Mouse (Mus musculus): Measurements from ENCODE around the gene Ptk6. TPM values are rescaled to one million over a fixed set of nuclear protein-coding genes. Genes with fewer than 3 reads are reported as not detected.
A peak's percentile ranks its signal among the peaks of the same experiment; 100 is the strongest.

The Ptk6 gene
- 0.15 and 0.27 TPM in 2 replicates for polyA plus RNA-seq (2015; fragmentation: Nextera tagmentation; extraction: Ambion mirVana)

DNA sequence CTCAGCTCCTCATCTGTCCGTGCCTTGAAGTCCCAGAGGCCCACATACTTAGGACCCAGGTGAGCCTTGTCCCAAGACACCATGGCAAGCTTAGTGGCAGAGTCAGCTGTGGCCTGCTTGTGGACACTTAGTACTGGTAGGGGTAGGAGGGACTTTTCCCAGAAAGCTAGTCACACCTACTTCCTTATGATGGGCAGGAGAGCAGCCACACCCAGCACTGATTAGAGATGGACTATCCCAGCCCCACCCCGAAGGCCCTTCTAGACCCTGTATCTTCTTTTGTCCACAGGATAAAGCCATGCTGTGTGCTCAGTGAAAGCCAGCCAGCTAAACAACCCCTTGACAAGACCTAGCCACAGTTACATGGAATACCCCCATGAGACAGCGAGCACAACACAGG lies at the start of gene Ptk6:
Ptk6 (minus strand) TSS at position 368 of the 400 bp plus-strand sequence.
- Histone ChIP-seq H3K27ac (ENCODE audit: low read length) (no peak within 1 kb of the TSS), H3K4me3 (ENCODE audit: low read depth, low read length) (no peak within 1 kb of the TSS), H3K9me3 (replicated peaks; ENCODE audit: control insufficient read depth, low read length) (no peaks in the 10 kb centered on the region), H3K4me2 (ENCODE audit: low read depth, low read length) (no peak within 1 kb of the TSS), H3K27me3 (ENCODE audit: control insufficient read depth, insufficient read depth, low read depth, low read length) (no peaks in the 10 kb centered on the region; the same call in 1 of the 2 replicates), H3K9ac (ENCODE audit: low read depth, low read length) (no peak within 1 kb of the TSS), H3K36me3 (ENCODE audit: control insufficient read depth, insufficient read depth) (no peaks in the 10 kb centered on the region), H3K4me1 (ENCODE audit: control insufficient read depth, low read depth, low read length) (peaks cover 36% of the 10 kb centered on the region)
- WGBS (ENCODE audit: insufficient replicate concordance) = 80% methylated on average over 3 of the region's 3 CpGs
- no peak for ATAC-seq (ENCODE audit: low read depth)

DNA sequence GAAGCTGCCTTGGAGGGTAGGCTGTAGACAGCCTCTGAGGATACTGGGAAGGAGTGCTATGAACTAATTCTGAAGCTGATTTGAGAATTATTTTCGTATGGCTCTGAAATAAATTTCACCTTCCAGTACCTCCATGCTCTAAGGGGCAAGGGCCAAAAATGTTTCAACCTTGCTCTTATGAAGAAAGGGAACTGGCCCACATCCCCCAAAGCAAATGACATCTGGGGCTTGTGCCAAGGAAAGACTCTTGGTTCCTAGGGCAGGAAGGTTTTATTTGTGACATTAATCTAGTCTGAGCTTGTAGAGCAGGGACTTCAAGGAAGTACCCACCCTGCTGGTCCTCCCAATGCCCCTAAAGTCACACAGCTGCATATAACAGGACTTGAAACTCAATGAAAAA lies 49.3 kb upstream of the Ptk6 start:
- WGBS (ENCODE audit: insufficient replicate concordance) = 48% methylated on average over 1 of the region's 1 CpGs
- H3K9ac ChIP-seq (ENCODE audit: low read depth, low read length) = no peak overlapping the region
- no peak overlapping the region for H3K27ac ChIP-seq (ENCODE audit: low read length)
- H3K4me3 ChIP-seq (ENCODE audit: low read depth, low read length) = no peak overlapping the region
- H3K9me3 ChIP-seq (replicated peaks; ENCODE audit: control insufficient read depth, low read length) = no peaks in the 10 kb centered on the region
- peaks cover 3% of the 10 kb centered on the region for H3K4me1 ChIP-seq (ENCODE audit: control insufficient read depth, low read depth, low read length)
- H3K36me3 ChIP-seq (ENCODE audit: control insufficient read depth, insufficient read depth) = peaks cover 39% of the 10 kb centered on the region
- ATAC-seq (ENCODE audit: low read depth) = no peak
- no peaks in the 10 kb centered on the region for H3K27me3 ChIP-seq (ENCODE audit: control insufficient read depth, insufficient read depth, low read depth, low read length)
- no peak overlapping the region for H3K4me2 ChIP-seq (ENCODE audit: low read depth, low read length)

DNA sequence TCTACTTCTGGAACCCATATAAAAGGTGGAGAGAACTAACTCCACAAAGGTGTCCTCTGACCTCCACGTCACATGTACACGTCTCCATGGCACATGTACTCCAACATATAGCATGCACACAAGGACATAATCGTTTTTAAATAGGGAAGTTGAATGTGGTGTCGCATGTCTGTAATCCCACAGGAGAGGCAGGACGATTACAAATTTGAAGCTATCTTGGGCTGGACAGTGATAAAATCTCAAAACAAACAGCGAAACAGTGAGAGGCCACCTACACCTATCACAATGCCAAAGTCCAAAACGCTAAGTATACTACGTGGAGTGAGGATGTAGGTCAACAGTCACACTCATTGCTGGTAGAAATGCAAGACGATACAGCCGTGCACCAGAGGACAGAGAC lies 46.6 kb upstream of the Ptk6 start:
- H3K4me3 ChIP-seq (ENCODE audit: low read depth, low read length) = no peak overlapping the region
- no peaks in the 10 kb centered on the region for H3K9me3 ChIP-seq (replicated peaks; ENCODE audit: control insufficient read depth, low read length)
- H3K9ac ChIP-seq (ENCODE audit: low read depth, low read length) = no peak overlapping the region
- WGBS (ENCODE audit: insufficient replicate concordance) = 61% methylated on average over 10 of the region's 10 CpGs
- H3K27me3 ChIP-seq (ENCODE audit: control insufficient read depth, insufficient read depth, low read depth, low read length) = no peaks in the 10 kb centered on the region
- peak; percentile 78 for ATAC-seq (ENCODE audit: low read depth)
- peaks cover 4% of the 10 kb centered on the region for H3K4me1 ChIP-seq (ENCODE audit: control insufficient read depth, low read depth, low read length)
- no peak overlapping the region for H3K4me2 ChIP-seq (ENCODE audit: low read depth, low read length)
- peak overlapping the region; percentile 66 for H3K27ac ChIP-seq (ENCODE audit: low read length)
- H3K36me3 ChIP-seq (ENCODE audit: control insufficient read depth, insufficient read depth) = peaks cover 17% of the 10 kb centered on the region

DNA sequence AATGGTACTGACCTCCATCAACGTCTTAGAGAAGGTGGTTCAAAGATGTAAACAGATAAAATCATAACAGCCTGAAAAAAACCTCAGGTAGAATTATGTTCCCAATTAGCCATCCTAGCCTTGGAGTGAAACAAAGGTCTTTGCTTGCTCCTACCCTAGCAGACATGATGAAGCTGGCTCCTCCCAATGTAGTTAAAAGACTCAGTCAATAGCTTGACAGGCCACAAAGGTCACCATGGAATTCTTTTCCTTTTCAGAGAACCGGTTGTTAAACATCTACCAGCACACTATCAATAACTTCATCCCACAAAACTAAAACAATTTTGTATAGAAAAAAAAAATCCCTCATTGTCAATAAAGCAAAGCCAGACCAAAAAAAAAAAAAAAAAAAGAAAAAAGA lies 42.4 kb upstream of the Ptk6 start:
- no peak overlapping the region for H3K4me2 ChIP-seq (ENCODE audit: low read depth, low read length)
- no peak overlapping the region for H3K4me3 ChIP-seq (ENCODE audit: low read depth, low read length)
- peaks cover 16% of the 10 kb centered on the region for H3K4me1 ChIP-seq (ENCODE audit: control insufficient read depth, low read depth, low read length)
- WGBS (ENCODE audit: insufficient replicate concordance) = 47% methylated on average over 2 of the region's 2 CpGs
- H3K27me3 ChIP-seq (ENCODE audit: control insufficient read depth, insufficient read depth, low read depth, low read length) = no peaks in the 10 kb centered on the region
- H3K27ac ChIP-seq (ENCODE audit: low read length) = 0 out of 2 replicates have a peak overlapping the region, but pooled peaks have one; percentile 10
- no peak for ATAC-seq (ENCODE audit: low read depth)
- H3K36me3 ChIP-seq (ENCODE audit: control insufficient read depth, insufficient read depth) = peaks cover 2% of the 10 kb centered on the region; the same call in 1 of the 2 replicates
- no peak overlapping the region for H3K9ac ChIP-seq (ENCODE audit: low read depth, low read length)
- H3K9me3 ChIP-seq (replicated peaks; ENCODE audit: control insufficient read depth, low read length) = no peaks in the 10 kb centered on the region

DNA sequence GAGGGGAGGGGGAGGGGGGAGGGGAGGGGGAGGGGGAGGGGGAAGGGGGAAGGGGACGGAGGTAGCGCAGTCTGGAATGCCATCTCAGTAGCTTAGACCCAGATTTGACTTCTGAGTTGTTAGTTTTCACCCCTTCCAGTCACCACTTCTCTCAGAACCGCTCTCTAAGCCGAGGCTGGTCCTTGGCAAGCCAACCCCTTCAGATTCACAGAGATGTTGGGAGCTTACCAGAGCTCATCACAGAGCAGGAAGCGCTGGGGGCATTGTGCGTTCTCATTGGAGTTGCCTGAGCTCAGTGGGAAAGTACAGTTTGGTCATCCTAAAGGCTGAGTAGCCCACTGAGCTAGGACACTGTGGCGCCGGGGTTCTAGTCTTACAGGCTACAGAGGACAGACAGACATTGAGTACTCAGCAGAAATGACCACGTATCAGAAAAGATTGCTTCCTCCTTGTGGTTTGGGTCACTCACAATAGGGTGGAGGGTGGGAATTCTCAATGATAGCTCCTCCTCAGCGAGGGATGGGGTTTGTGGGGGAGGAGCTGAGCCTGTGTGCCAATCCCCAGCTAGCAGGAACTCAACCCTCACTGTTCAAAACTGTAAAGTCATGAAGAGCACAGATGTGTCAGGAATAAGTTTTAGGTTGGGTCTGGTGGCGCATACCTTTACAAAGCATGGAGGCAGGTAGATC lies 41.3 kb upstream of the Ptk6 start:
- ATAC-seq (ENCODE audit: low read depth) = peak; percentile 55
- peak overlapping the region; percentile 18; the same call in 1 of the 2 replicates for H3K4me2 ChIP-seq (ENCODE audit: low read depth, low read length)
- 0 out of 2 replicates have a peak overlapping the region, but pooled peaks have one; percentile 10 for H3K27ac ChIP-seq (ENCODE audit: low read length)
- WGBS (ENCODE audit: insufficient replicate concordance) = 15% methylated on average over 10 of the region's 11 CpGs
- H3K4me3 ChIP-seq (ENCODE audit: low read depth, low read length) = no peak overlapping the region
- no peaks in the 10 kb centered on the region for H3K9me3 ChIP-seq (replicated peaks; ENCODE audit: control insufficient read depth, low read length)
- peaks cover 2% of the 10 kb centered on the region; the same call in 1 of the 2 replicates for H3K36me3 ChIP-seq (ENCODE audit: control insufficient read depth, insufficient read depth)
- no peaks in the 10 kb centered on the region for H3K27me3 ChIP-seq (ENCODE audit: control insufficient read depth, insufficient read depth, low read depth, low read length)
- H3K4me1 ChIP-seq (ENCODE audit: control insufficient read depth, low read depth, low read length) = peaks cover 21% of the 10 kb centered on the region
- H3K9ac ChIP-seq (ENCODE audit: low read depth, low read length) = no peak overlapping the region

DNA sequence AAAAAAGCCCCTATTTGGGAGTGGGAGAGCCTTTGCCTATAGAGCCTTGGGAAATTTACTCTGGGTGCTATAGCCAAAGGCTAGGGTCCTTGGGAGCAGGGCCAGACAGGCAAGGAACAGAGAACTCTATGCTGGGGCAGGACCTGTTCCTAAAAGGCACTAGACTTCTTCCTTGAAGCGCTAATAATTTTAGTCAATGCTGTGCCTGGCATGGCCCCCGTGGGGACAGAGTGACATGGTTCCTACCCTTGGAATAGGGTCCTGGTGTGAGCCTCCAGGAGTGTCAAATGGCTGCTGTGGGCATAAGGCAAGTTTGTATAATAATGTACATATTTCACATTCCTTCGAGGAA lies 39.7 kb upstream of the Ptk6 start:
- Histone ChIP-seq H3K27me3 (ENCODE audit: control insufficient read depth, insufficient read depth, low read depth, low read length) (no peaks in the 10 kb centered on the region), H3K27ac (ENCODE audit: low read length) (no peak overlapping the region), H3K9ac (ENCODE audit: low read depth, low read length) (peak overlapping the region; percentile 76), H3K9me3 (replicated peaks; ENCODE audit: control insufficient read depth, low read length) (no peaks in the 10 kb centered on the region), H3K4me2 (ENCODE audit: low read depth, low read length) (peak overlapping the region; percentile 75), H3K36me3 (ENCODE audit: control insufficient read depth, insufficient read depth) (peaks cover 6% of the 10 kb centered on the region), H3K4me1 (ENCODE audit: control insufficient read depth, low read depth, low read length) (peaks cover 21% of the 10 kb centered on the region), H3K4me3 (ENCODE audit: low read depth, low read length) (peak overlapping the region; percentile 63)
- ATAC-seq (ENCODE audit: low read depth) = no peak
- 59% methylated on average over 3 of the region's 3 CpGs for WGBS (ENCODE audit: insufficient replicate concordance)

DNA sequence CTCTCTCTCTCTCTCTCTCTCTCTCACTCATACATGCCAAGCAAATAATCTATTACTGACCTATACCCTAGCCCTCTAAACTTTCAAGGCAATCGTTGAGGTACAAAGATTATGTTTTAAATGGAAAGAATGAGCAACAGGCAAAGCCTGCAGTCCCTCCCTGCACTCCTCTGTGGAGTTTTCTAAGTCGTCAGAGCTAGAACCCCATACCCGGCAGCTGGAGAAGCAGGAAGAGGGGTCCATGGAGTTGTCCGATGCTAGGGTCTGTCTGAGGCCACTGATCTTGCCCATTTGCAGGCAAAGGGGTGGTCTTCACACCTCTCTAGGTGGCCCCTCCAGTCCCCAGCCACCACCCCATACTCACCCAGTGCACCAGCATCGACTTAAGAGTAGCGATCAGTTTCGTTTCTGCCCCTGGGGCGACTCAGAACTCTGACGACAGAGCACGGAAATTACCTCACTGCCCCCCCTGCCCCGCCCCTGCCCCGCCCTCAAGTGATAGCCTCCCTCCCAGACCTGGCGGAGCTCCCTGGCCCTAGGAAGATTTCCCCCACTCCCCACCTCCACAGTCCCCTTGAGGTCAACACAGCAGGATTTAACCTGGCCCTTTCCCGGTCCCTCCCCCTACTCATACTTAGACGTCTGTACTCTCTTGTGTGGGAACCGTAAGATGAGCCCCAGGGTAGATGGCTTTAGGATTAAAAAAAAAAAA lies 39.2 kb upstream of the Ptk6 start, which contains the start of gene Helz2:
Helz2 (minus strand) TSS at position 426 of the 712 bp plus-strand sequence.
- Histone ChIP-seq H3K9me3 (replicated peaks; ENCODE audit: control insufficient read depth, low read length) (no peaks in the 10 kb centered on the region), H3K4me2 (ENCODE audit: low read depth, low read length) (peak within 1 kb of the TSS; percentile 75), H3K27ac (ENCODE audit: low read length) (peak within 1 kb of the TSS; percentile 51), H3K27me3 (ENCODE audit: control insufficient read depth, insufficient read depth, low read depth, low read length) (no peaks in the 10 kb centered on the region), H3K4me3 (ENCODE audit: low read depth, low read length) (peak within 1 kb of the TSS; percentile 63), H3K9ac (ENCODE audit: low read depth, low read length) (peak within 1 kb of the TSS; percentile 76), H3K36me3 (ENCODE audit: control insufficient read depth, insufficient read depth) (peaks cover 6% of the 10 kb centered on the region), H3K4me1 (ENCODE audit: control insufficient read depth, low read depth, low read length) (peaks cover 21% of the 10 kb centered on the region)
- WGBS (ENCODE audit: insufficient replicate concordance) = 6% methylated on average over 16 of the region's 16 CpGs
- ATAC-seq (ENCODE audit: low read depth) = peak; percentile 81

DNA sequence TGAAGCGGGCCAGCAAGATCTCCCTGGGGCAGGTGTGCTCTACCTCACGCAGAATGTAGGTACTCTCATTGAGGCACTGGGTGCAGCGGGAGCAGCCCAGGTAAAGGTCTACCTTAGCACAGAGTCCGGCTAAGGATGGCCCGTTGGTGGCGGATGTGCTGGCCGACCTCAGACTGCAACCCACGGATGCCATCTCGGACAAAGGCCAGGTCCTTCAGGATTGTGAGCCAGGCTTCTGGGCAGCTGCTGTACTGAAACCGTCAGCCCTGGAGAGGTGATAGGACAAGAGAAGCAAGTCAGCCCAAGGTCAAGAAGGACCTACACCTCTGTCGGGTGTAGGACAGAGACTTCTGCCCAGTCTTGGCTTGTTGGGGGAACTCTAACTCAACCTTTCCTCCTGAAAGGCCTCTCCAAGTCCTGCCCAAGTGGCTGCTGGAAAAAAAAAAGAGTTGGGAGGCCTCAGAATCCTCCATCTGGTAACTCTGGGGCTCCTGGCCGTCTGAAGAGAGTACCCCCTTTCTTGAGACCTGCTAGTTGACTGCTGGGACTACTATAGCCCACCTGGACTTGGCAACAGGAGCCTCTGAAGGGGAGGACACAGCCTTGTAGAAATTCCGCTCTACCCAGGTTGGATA lies 38.3 kb upstream of the Ptk6 start:
- Histone ChIP-seq H3K4me2 (ENCODE audit: low read depth, low read length) (peak overlapping the region; percentile 75), H3K9ac (ENCODE audit: low read depth, low read length) (peak overlapping the region; percentile 76), H3K36me3 (ENCODE audit: control insufficient read depth, insufficient read depth) (peaks cover 10% of the 10 kb centered on the region), H3K27me3 (ENCODE audit: control insufficient read depth, insufficient read depth, low read depth, low read length) (no peaks in the 10 kb centered on the region), H3K9me3 (replicated peaks; ENCODE audit: control insufficient read depth, low read length) (no peaks in the 10 kb centered on the region), H3K27ac (ENCODE audit: low read length) (0 out of 2 replicates have a peak overlapping the region, but pooled peaks have one; percentile 6), H3K4me1 (ENCODE audit: control insufficient read depth, low read depth, low read length) (peaks cover 21% of the 10 kb centered on the region), H3K4me3 (ENCODE audit: low read depth, low read length) (peak overlapping the region; percentile 63)
- ATAC-seq (ENCODE audit: low read depth) = no peak
- WGBS (ENCODE audit: insufficient replicate concordance) = 87% methylated on average over 13 of the region's 13 CpGs
